Mouse (Mus musculus) heart, adult 2 months (tissue): ENCODE measurements around the gene Phf3.

Experiments
- CTCF ChIP-seq: fragments of 200-600 bp; IDR thresholded peaks from 2 replicates; pipeline ENCODE4 v1.8.1; 2022; ENCODE audit warnings: antibody characterized with exemption, mild to moderate bottlenecking, moderate library complexity
- EP300 ChIP-seq: fragments of 200-500 bp; IDR thresholded peaks from 2 replicates; pipeline ENCODE4 v1.6.1; 2011; ENCODE audit warnings: low read depth, low read length, control low read depth; ENCODE audit not compliant: insufficient read depth
- POLR2A ChIP-seq: fragments of 200-500 bp; IDR thresholded peaks from 2 replicates; pipeline ENCODE4 v1.6.1; 2011; ENCODE audit warnings: mild to moderate bottlenecking, low read depth, low read length, control low read depth; ENCODE audit not compliant: insufficient read depth

DNA sequence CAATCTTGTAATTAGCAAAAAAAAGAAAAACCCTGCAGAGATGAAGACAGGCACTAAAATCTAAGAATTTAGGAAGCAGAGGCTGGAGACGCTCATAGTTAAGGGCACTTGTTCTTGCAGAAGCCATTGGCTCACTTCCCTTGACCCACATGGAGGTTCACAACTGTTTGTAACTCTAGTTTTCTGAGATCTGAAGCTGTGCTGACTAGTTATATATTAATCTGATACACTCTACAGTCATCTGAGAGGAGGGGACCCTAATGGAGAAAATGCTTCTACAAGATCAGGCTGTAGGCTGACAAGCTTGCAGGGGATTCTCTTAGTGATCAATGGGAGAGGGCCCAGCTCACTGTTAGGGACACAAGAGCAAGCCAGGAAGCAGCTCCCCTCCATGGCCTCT is 58.1 kb downstream of the Phf3 start:
- no peak for TF ChIP-seq EP300
- no peak for TF ChIP-seq CTCF
- TF ChIP-seq POLR2A, result no peak
